ENCODE assay signal across 8 mouse cellular contexts in the genomic region with DNA sequence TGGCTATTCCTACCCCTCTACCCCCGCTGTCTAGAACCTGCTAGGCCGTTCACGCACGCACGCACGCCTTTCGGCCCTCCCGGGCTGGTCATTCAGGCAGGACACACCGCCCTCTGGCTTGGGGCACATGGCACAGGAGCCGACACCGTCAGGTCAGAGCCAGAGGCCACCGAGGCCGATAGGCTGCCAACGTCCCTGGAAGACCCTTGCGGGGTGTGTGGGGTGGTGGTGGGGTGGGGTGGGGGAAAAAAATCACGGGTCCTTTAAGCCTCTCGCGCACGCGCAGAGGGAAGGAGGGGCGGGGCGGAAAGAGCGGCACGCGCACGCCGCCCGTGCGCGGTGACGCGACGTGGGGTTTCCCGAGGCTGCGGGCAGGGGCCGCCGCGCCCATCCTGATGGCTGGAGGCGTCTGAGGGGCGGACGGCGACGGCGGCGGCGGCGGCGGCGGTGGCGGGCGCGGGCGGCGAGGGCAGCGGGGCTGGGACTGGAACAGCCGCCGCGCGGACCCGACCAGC. TPM values are rescaled to one million over a fixed set of nuclear protein-coding genes. Genes with fewer than 3 reads are reported as not detected.
DNase-seq lines count a peak whose midpoint lies in the region; ATAC-seq and TF ChIP-seq lines count a peak whose summit lies in the region.

Gene Gnb1 (plus strand): TSS at position 372 of the 515 bp plus-strand sequence.

- H3K4me1 ChIP-seq in MEL (ENCODE audit: control insufficient read depth in 1 of 2, insufficient read depth in 2 of 2, low read length in 2 of 2), result peaks cover 24 to 45% of the 10 kb centered on the region in 2 experiments
- H3K4me1 ChIP-seq in hindbrain, embryonic 10.5 days (replicated peaks), result peaks cover 59% of the 10 kb centered on the region
- H3K4me1 ChIP-seq in lung, postnatal 0 days (ENCODE audit: insufficient read depth, low read depth, low read length), result peaks cover 40% of the 10 kb centered on the region

- no peaks in the 10 kb centered on the region for H3K27me3 ChIP-seq in MEL (ENCODE audit: control insufficient read depth in 1 of 2, insufficient read depth in 2 of 2, low read length in 2 of 2)
- no peaks in the 10 kb centered on the region for H3K27me3 ChIP-seq in hindbrain, embryonic 10.5 days (ENCODE audit: insufficient read depth, poor library complexity, severe bottlenecking)
- H3K27me3 ChIP-seq in lung, postnatal 0 days (replicated peaks; ENCODE audit: insufficient read depth, low read length), result no peaks in the 10 kb centered on the region

- TF ChIP-seq CTCF in MEL (IDR thresholded peaks at IDR 0.05 in 2 of 3, conservative IDR thresholded peaks at IDR 0.05 in 1 of 3; ENCODE audit: control insufficient read depth in 1 of 3, insufficient read depth in 1 of 3, low read depth in 2 of 3, low read length in 3 of 3, poor library complexity in 1 of 3, severe bottlenecking in 1 of 3), result no peak
- TF ChIP-seq CTCF in lung, postnatal 0 days (IDR thresholded peaks at IDR 0.05), result peak; percentile 52

- peak; percentile 89 for DNase-seq in MEL (ENCODE audit: low read depth, low spot score)
- DNase-seq in cerebellum, adult 8-10 months, result peak; percentile 95
- DNase-seq in hindbrain, embryonic 10.5 days (ENCODE audit: low spot score), result peak; percentile 91
- DNase-seq in layer of hippocampus, adult 9-11 months, result peak; percentile 89
- peak; percentile 86 for DNase-seq in lung, postnatal 0 days (ENCODE audit: low spot score)
- peak; percentile 97 for DNase-seq in ovary, postnatal 14 days (ENCODE audit: low spot score)
- DNase-seq in thymus, postnatal 14 days, result peak; percentile 97

- TF ChIP-seq EP300 in MEL (IDR thresholded peaks at IDR 0.05; ENCODE audit: low read depth in 1 of 2, low read length in 2 of 2), result 0 out of 4 replicates have a peak, but pooled peaks of 1 of the 2 experiments have one; percentile 19
- no peak for TF ChIP-seq EP300 in lung, postnatal 0 days (IDR thresholded peaks at IDR 0.05)

- no peaks in the 10 kb centered on the region for H3K9me3 ChIP-seq in MEL (replicated peaks; ENCODE audit: insufficient read depth, low read length)
- H3K9me3 ChIP-seq in hindbrain, embryonic 10.5 days, result no peaks in the 10 kb centered on the region
- no peaks in the 10 kb centered on the region for H3K9me3 ChIP-seq in lung, postnatal 0 days (ENCODE audit: low read length)

- H3K4me2 ChIP-seq in lung, postnatal 0 days (replicated peaks; ENCODE audit: low read depth, low read length), result peak within 1 kb of the TSS; percentile 80

- H3K4me3 ChIP-seq in MEL (ENCODE audit: control insufficient read depth in 1 of 2, insufficient read depth in 1 of 2, low read depth in 2 of 2, low read length in 2 of 2), result peak within 1 kb of the TSS; percentile 84 to 99
- peak within 1 kb of the TSS; percentile 99 for H3K4me3 ChIP-seq in hindbrain, embryonic 10.5 days
- peak within 1 kb of the TSS; percentile 99 for H3K4me3 ChIP-seq in lung, postnatal 0 days (ENCODE audit: low read depth, low read length)

- peak; percentile 66 for ATAC-seq in frontal cortex, adult (ENCODE audit: low TSS enrichment)
- ATAC-seq in lung, postnatal 0 days, result peak; percentile 78

- peak within 1 kb of the TSS; percentile 89 for H3K9ac ChIP-seq in MEL (ENCODE audit: control insufficient read depth, low read depth, low read length, poor library complexity, severe bottlenecking)
- H3K9ac ChIP-seq in lung, postnatal 0 days (replicated peaks; ENCODE audit: low read depth), result peak within 1 kb of the TSS; percentile 99

- H3K36me3 ChIP-seq in MEL (ENCODE audit: control insufficient read depth in 1 of 2, insufficient read depth in 2 of 2, low read length in 2 of 2), result peaks cover 3 to 58% of the 10 kb centered on the region in 2 experiments; a peak in 3 of 4 replicates
- peaks cover under 1% of the 10 kb centered on the region; the same call in 1 of the 2 replicates for H3K36me3 ChIP-seq in hindbrain, embryonic 10.5 days
- no peaks in the 10 kb centered on the region for H3K36me3 ChIP-seq in lung, postnatal 0 days (ENCODE audit: insufficient read depth, low read length)

- under 1% methylated on average over 60 of the region's 60 CpGs for WGBS in hindbrain, embryonic 10.5 days
- WGBS in lung, postnatal 0 days, result 0% methylated on average over 39 of the region's 60 CpGs

- TF ChIP-seq RAD21 in MEL (IDR thresholded peaks at IDR 0.05; ENCODE audit: low read depth, low read length), result no peak

- H3K27ac ChIP-seq in MEL (ENCODE audit: control insufficient read depth, low read depth, low read length), result peak within 1 kb of the TSS; percentile 82
- H3K27ac ChIP-seq in hindbrain, embryonic 10.5 days, result peak within 1 kb of the TSS; percentile 100
- peak within 1 kb of the TSS; percentile 94 for H3K27ac ChIP-seq in lung, postnatal 0 days (ENCODE audit: low read length)

- H3K79me2 ChIP-seq in MEL (ENCODE audit: control insufficient read depth, insufficient read depth, low read length, poor library complexity), result peaks cover 46% of the 10 kb centered on the region

- peak; percentile 13 to 70; a peak in 3 of 4 replicates for TF ChIP-seq POLR2A in MEL (IDR thresholded peaks at IDR 0.05; ENCODE audit: control insufficient read depth in 1 of 2, insufficient read depth in 1 of 2, low read depth in 1 of 2, low read length in 2 of 2, poor library complexity in 1 of 2)

TF ChIP-seq in MEL, 35 proteins besides CTCF, POLR2A, EP300 and RAD21:
- TF ChIP-seq POLR2AphosphoS5 (IDR thresholded peaks at IDR 0.05; ENCODE audit: borderline replicate concordance, low read depth, low read length) (no peak), BHLHE40 (IDR thresholded peaks at IDR 0.05; ENCODE audit: borderline replicate concordance, low read depth, low read length) (peak; percentile 95), NRF1 (IDR thresholded peaks at IDR 0.05; ENCODE audit: insufficient read depth, low read depth, low read length, poor library complexity, severe bottlenecking) (peak; percentile 84), ZMIZ1 (IDR thresholded peaks at IDR 0.05; ENCODE audit: low read depth, low read length) (peak; percentile 54; the same call in 1 of the 2 replicates), UBTF (IDR thresholded peaks at IDR 0.05; ENCODE audit: borderline replicate concordance, insufficient read depth, low read depth, low read length) (no peak), HCFC1 (IDR thresholded peaks at IDR 0.05; ENCODE audit: low read depth, low read length) (peak; percentile 79), TCF12 (IDR thresholded peaks at IDR 0.05; ENCODE audit: low read depth, low read length) (peak; percentile 71), CHD2 (IDR thresholded peaks at IDR 0.05; ENCODE audit: low read length) (no peak), ELF1 (IDR thresholded peaks at IDR 0.05; ENCODE audit: low read depth, low read length) (0 out of 2 replicates have a peak, but pooled peaks have one; percentile 41), KAT2A (conservative IDR thresholded peaks at IDR 0.05; ENCODE audit: low read depth, low read length) (no peak), MAX (IDR thresholded peaks at IDR 0.05; ENCODE audit: low read length) (peak; percentile 74), MXI1 (IDR thresholded peaks at IDR 0.05; ENCODE audit: low read depth, low read length) (peak; percentile 74), NELFE (IDR thresholded peaks at IDR 0.05; ENCODE audit: low read depth, low read length) (peak; percentile 62), SIN3A (IDR thresholded peaks at IDR 0.05; ENCODE audit: low read length) (peak; percentile 48; the same call in 1 of the 2 replicates), MYC (IDR thresholded peaks at IDR 0.05; ENCODE audit: low read depth, low read length) (0 out of 2 replicates have a peak, but pooled peaks have one; percentile 31), TBP (IDR thresholded peaks at IDR 0.05; ENCODE audit: low read depth, low read length) (0 out of 2 replicates have a peak, but pooled peaks have one; percentile 46), MAZ (IDR thresholded peaks at IDR 0.05; ENCODE audit: low read depth, low read length) (peak; percentile 41; the same call in 1 of the 2 replicates), ETS1 (IDR thresholded peaks at IDR 0.05; ENCODE audit: low read depth, low read length) (peak; percentile 46; the same call in 1 of the 2 replicates)
TF ChIP-seq in MEL: peak in this region for 14.

RNA-seq across cellular contexts. Expression of gene Gnb1, which starts in this region (rescaled TPM):
- total RNA-seq in MEL (2012; rRNA removed), result 78.1 and 94.7 TPM in 2 replicates
- polyA plus RNA-seq in MEL (2012; ENCODE audit: insufficient read depth in 1 of 2, insufficient read length in 2 of 2, low read depth in 1 of 2, low replicate concordance in 2 of 2, missing spikeins in 1 of 2), result 100 to 1,000 TPM in 1 of 2 experiments, not detected in 1; 489 TPM
- polyA plus RNA-seq in hindbrain, embryonic 10.5 days (2016; fragmentation: Nextera tagmentation; extraction: Ambion mirVana), result 633 and 670 TPM in 2 replicates
- 445 and 452 TPM in 2 replicates for polyA plus RNA-seq in lung, postnatal 0 days (2015; fragmentation: Nextera tagmentation; extraction: Ambion mirVana)

Comparison
In these comparisons a context has a peak if more than half of its experiments do, and no peak if none do; other contexts are left out.
1. Peak in every context shown above with its lines: DNase-seq, ATAC-seq, H3K4me3 ChIP-seq and H3K27ac ChIP-seq.